Mouse (Mus musculus): ENCODE results near the gene Gm20518.

Gene Gm20518

GRCm38 (mm10) chr16:17807192-17808009, 84.1 kb downstream of the Gm20518 start:
- in situ Hi-C loops (cut with MboI, MseI), result no loop called here

DNA sequence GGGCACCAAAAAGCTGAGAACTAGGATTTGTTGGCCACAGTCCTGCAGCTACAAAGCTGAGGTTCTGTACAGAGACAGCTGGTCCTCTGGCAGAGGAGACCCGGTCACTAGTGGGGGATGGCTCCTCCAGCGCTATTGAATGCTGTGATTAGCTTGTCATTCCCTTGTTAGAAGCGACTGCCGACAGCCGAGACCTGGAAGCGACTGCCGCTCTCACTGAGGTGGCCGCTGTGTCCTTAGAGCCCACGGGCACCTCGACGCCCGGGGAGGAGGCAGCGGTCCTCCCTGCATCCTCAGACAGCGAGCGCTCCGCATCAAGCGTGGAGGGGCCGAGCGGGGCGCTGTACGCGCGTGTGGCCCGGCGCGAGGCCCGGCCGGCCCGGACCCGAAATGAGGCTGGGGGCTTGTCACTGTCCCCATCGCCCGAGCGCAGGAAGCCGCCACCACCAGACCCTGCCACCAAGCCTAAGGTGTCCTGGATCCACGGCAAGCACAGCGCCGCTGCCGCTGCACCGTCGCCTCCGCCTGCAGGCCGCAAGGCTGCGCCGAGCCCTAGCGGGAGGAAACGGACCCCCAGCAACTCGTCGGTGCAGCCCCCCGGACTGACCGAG, 84.8 kb downstream of the Gm20518 start:
- in situ Hi-C loops (cut with MboI, MseI), result no loop called here

DNA sequence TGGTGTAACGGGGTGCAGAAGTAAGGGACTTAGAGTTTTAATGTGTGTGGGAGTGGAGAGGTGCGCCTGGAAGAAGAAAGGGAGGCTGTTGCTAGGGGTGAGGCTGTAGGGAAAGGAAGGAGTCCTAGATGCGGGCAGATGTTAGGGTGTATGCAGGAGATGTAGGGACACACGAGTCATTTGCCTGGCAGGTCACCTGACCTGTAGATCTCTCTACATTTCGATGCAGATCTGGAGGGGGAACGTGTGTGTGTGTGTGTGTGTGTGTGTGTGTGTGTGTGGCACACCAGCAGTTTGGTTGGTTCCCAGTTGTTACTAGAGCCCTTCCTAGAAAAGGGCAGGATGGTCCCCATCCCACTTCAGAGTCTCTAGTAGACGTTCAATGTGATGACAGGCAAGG, 86.5 kb downstream of the Gm20518 start:
- in situ Hi-C loops (cut with MboI, MseI), result loop anchor here (5.0 kb wide), 1 partner anchor 63 kb away; no protein-coding TSS in a partner anchor

DNA sequence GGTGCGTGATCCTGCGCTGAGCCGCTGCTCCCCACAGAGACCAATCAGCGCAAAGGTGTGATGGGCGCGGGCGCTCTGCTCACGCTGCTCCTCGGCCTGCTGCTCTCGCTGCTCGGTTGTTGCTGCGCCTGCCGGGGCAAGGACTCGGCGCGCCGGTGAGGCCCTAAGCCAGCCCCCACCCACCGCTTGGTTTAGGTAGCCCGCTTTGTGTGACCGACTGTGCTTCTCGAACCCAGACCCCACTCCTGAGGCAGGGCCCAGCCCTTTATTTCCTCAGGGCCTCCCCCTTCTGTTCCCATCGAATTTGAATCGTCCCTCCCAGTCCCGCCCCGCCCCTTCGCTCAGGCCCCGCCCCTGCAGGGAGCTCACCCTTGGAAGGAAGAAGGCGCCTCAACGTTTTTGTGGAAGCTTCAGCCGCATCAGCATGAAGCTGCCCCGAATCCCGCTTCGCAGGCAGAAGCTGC, 87.0 kb downstream of the Gm20518 start:
- in situ Hi-C loops (cut with MboI, MseI), result loop anchor here (5.0 kb wide), 1 partner anchor 62 kb away; no protein-coding TSS in a partner anchor

- in situ Hi-C loops (cut with MboI, MseI), result loop anchor here (5.0 kb wide), 1 partner anchor 62 kb away; no protein-coding TSS in a partner anchor
These were observed 87.6 kb downstream of the Gm20518 start for GRCm38 (mm10) chr16:17803675-17804448.

GRCm38 (mm10) chr16:17802839-17803674, 88.4 kb downstream of the Gm20518 start:
- in situ Hi-C loops (cut with MboI, MseI), result loop anchor here (5.0 kb wide), 1 partner anchor 61 kb away; no protein-coding TSS in a partner anchor

- in situ Hi-C loops (cut with MboI, MseI), result loop anchor here (5.0 kb wide), 1 partner anchor 60 kb away; no protein-coding TSS in a partner anchor
These were observed 89.0 kb downstream of the Gm20518 start for GRCm38 (mm10) chr16:17802456-17802838.

- in situ Hi-C loops (cut with MboI, MseI), result loop anchor here (5.0 kb wide), 1 partner anchor 60 kb away; no protein-coding TSS in a partner anchor
These were observed 89.6 kb downstream of the Gm20518 start for GRCm38 (mm10) chr16:17801777-17802455.

DNA sequence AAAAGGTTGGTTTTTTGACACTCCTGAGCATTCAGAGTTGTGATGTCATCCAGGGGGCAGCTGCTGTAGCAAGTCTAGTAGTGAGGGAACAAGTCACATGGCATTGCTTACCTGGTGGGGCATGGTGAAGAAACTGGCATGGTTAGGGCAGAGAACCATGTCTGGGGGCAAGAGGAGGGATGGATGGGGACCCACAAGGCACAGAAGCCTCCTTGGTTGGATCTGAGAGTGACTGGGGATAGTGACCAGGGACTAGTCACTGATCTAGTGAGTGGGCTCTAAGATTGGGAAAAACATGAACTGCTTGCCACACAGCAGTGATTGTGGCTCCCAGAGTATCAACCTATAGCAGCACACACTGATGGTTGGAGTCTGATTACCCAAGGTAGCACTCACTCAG, 91.9 kb downstream of the Gm20518 start:
- in situ Hi-C loops (cut with MboI, MseI), result no loop called here

DNA sequence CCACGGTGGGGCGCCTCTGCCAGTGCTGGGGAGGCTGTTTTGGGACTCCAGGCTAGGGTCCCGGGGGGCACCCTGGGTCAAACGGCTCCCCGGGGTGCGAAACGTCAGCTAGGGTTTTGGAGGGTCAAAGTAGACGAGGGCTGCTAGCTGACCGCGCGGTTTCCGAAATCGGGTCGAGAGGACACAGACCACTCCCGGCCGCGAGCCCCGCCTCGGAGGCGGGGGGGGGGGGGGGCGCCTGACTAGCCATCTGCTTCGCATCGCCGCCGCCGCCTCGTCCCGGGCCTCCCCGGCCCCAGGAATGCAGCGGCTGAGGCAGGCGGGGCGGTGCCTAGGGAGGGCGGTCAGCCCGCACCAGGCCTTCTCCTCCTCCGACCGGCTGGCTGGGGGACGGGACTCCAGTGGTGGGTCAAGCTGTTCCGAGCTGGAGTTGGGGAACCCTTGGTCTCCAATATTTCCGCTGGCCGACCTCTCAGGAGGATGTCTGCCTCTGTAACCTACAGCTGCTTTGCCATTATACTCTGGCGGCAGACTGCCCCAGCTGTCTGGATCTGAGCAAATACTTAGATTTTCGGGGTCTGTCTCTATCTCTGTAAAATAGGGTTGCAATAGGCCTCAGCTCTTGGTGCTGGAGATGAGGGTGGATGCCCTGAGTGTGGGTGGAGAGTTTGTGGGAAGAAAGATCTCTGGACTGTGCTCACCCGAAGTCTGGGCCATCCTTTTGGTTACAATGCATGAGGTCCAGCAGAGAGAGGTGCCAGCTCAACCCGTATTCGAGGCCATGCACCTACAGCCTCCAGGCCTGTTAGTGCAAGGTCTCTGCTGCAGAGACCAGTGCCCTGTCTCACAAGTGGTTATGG, 92.9 kb downstream of the Gm20518 start:
- in situ Hi-C loops (cut with MboI, MseI), result no loop called here

DNA sequence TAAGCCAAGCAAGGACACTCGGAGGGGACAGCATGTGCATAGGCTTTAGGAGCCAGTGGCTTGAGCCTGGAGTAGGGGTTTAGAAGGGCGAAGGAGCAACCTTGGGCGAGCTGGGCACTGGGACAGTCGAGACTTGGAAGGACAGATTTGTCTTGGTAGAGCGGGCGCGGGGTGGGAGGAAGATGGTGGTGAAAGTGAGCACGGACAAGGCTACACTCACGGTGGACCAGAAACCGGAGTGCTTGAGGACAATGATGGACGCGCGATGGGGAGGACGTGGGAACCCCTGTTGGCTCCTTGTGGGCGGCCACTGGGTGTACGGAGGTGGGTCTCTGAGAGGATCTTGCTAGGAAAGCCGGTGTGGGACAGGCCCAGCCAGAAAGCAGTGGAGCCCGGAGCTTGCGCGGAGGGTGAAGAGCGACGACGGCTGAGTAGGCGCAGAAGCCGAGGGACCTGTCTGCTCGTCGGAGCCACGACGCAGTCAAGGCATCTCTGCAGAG, 93.6 kb downstream of the Gm20518 start:
- in situ Hi-C loops (cut with MboI, MseI), result no loop called here

DNA sequence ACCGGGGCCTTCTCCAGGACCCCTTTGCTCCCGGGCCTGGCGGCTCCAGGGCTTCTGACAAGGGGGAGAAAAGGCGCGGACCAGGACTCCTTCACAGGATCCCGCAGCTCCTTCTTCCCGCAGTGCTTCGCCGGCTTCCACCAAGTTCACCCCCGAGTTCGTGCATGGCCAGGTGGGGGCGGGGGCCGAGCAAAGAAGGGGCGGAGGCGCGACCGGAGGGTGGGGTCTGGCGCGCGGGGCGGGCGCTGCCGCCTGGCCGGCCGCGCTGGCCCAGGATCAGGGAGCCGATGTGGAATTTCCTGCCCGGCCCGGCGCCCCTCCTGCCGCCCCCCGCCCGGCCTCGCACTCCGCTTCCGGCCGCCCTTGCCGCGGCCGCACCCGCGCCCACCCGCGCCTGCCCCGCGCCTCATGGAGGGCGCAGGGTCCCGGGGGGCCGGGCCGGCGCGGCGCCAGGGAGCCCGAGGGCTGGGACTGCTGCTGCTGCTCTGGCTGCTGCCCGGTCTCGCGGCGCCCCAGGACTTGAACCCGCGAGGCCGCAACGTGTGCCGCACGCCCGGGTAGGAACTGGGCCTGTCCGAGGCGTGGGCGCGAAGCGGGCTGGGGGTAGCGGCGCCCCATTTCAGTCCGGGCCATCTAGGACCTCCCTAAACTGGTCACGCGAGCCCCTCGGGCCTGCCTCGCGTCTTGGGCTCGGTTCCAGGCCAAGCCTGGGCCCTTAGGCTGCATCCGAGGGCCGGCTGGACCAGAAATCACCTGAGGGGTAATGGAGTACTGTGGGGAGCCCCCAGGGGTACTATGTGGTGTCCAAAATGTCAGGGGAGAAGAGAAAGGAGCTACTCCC, 94.3 kb downstream of the Gm20518 start, which contains the start of gene Scarf2:
Gene Scarf2 (plus strand): TSS at position 312 of the 841 bp plus-strand sequence.
- in situ Hi-C loops (cut with MboI, MseI), result no loop called here

GRCm38 (mm10) chr16:17796519-17796918, 95.0 kb downstream of the Gm20518 start:
- in situ Hi-C loops (cut with MboI, MseI), result no loop called here

DNA sequence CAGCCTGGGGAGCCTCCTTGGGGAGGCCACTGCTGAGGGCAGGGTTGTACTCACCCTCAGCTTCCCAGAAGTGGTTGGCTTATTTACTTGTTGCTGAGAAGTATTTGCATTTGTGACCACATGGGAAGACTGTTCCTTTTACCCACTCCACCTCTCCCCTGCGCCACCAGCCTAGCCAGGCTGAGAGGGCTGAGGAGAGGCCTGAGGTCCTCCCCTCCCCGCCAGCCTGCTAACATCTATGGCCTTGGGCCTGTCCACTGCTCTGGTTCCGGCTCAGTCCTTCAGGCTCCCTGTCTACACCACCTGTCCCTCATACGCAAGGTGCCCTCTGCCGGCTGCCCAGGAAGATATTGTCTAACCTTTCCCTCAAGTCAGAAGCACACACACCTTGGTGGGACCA, 95.8 kb downstream of the Gm20518 start:
- in situ Hi-C loops (cut with MboI, MseI), result no loop called here

- in situ Hi-C loops (cut with MboI, MseI), result no loop called here
These were observed 97.4 kb downstream of the Gm20518 start for GRCm38 (mm10) chr16:17794047-17794446.

DNA sequence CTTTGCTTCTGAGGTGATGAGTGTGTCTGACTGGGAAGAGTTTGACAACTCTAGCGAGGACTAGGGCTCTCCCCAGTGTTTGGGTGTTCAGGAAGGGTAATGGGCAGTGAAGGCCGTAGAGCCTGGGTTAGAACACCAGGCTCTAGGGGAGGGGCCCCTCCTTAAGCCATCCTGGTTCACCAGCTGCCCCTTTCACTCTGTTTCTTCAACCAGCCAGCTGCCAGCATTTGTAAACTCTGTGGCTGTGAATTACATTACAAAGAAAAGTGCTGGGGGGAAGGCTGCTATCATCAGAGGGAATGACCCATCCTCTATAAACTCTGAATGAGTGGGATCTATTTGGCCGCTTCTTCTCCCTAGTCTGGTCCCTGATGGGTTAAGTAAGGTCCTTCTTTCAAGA, 98.7 kb downstream of the Gm20518 start:
- in situ Hi-C loops (cut with MboI, MseI), result no loop called here

- in situ Hi-C loops (cut with MboI, MseI), result no loop called here
These were observed 106.1 kb downstream of the Gm20518 start for GRCm38 (mm10) chr16:17785337-17785736.
